Mouse (Mus musculus) hindbrain, embryonic 12.5 days (tissue): ENCODE results near the gene Phldb2. TPM values are rescaled to one million over a fixed set of nuclear protein-coding genes. Genes with fewer than 3 reads are reported as not detected.

ENCODE experiments used
- ATAC-seq: fragments of 200-750 bp; cut with Nextera tagmentation; 2 replicates; pipeline ENCODE4 v1.8.0; 2017; ENCODE audit warnings: moderate TSS enrichment; ENCODE audit not compliant: low FRiP score
- H3K27ac ChIP-seq: fragments of 300-500 bp; sonication (generic); 2 replicates; pipeline ENCODE4 v1.5.1; 2016; ENCODE audit warnings: mild to moderate bottlenecking
- H3K27me3 ChIP-seq: fragments of 300-500 bp; sonication (generic); 2 replicates; pipeline ENCODE4 v1.6.1; 2016; ENCODE audit warnings: mild to moderate bottlenecking
- H3K36me3 ChIP-seq: fragments of 300-500 bp; sonication (generic); 2 replicates; pipeline ENCODE4 v1.6.1; 2016; ENCODE audit warnings: mild to moderate bottlenecking
- H3K4me1 ChIP-seq: fragments of 300-500 bp; sonication (generic); 2 replicates; pipeline ENCODE4 v1.6.1; 2016
- H3K4me2 ChIP-seq: fragments of 300-500 bp; sonication (generic); replicated peaks from 2 replicates; pipeline ENCODE4 v1.6.1; 2016; ENCODE audit warnings: mild to moderate bottlenecking
- H3K4me3 ChIP-seq: fragments of 300-500 bp; sonication (generic); 2 replicates; pipeline ENCODE4 v1.5.1; 2016; ENCODE audit warnings: mild to moderate bottlenecking
- H3K9ac ChIP-seq: fragments of 300-500 bp; sonication (generic); 2 replicates; pipeline ENCODE4 v1.6.1; 2016; ENCODE audit warnings: mild to moderate bottlenecking, moderate library complexity
- H3K9me3 ChIP-seq: fragments of 300-500 bp; sonication (generic); replicated peaks from 2 replicates; pipeline ENCODE4 v1.6.1; 2016; ENCODE audit warnings: mild to moderate bottlenecking
- WGBS: fragments of 180-500 bp; shearing (Covaris S2); methylation state at CpG from one replicate; pipeline ENCODE4 v1.1.7; 2016; 5-methylcytosine and 5-hydroxymethylcytosine counted together
- polyA plus RNA-seq: library from polyadenylated mRNA; unstranded; fragments of >200 nt; fragmentation: Nextera tagmentation; extraction: Ambion mirVana; gene quantifications from 2 replicates; pipeline ENCODE4 v1.2.1, GENCODE M21; 2016

The Phldb2 gene
- polyA plus RNA-seq, 1 experiment from 2014 or later, result 34.5 TPM

DNA sequence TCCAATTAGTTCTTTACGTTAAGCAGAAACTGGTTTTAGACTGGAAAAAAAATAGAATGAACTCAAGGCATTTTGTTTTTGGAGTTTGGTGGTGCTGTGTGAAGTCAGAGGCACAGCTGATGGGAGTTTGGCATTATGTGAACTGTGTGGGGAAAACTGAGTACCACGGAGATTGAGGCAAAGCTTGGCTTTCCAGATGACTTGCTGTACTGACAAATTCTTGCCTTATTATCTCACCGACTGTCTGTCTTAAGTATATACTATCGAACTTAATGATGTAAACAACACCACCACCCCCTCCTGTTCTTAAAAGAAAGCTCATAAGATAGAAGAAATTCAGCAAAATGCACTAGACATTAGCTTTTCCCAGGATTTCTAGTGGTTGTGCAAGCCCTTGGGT, 129.4 kb downstream of the Phldb2 start:
- no peak for ATAC-seq
- Histone ChIP-seq H3K4me1 (no peaks in the 10 kb centered on the region), H3K36me3 (peaks cover 16% of the 10 kb centered on the region), H3K27ac (no peak overlapping the region), H3K9me3 (no peaks in the 10 kb centered on the region), H3K4me2 (no peak overlapping the region), H3K9ac (no peak overlapping the region), H3K27me3 (no peaks in the 10 kb centered on the region), H3K4me3 (no peak overlapping the region)
- WGBS, result 71% methylated on average over 4 of the region's 4 CpGs

DNA sequence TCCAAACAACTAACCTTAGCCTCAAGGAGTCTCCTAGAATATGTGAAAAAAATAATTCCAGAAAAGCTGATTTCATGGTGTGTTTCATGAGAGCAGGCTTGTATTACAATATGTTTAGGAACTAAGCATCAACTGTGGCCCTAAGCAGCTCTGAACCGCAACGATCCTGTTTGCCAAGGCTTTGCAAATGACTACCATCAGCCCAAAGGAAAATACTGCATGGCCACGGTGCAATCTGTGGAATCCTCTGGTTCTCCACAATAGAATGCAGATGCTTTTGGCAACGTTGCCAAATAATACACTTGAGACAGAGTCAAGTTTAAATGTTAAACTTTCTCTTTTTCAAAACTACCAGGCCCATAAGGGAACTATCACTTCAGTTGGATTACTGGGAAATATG, 133.5 kb downstream of the Phldb2 start:
- H3K27ac ChIP-seq, result no peak overlapping the region
- no peak overlapping the region for H3K4me2 ChIP-seq
- H3K36me3 ChIP-seq, result peaks cover 6% of the 10 kb centered on the region
- no peak overlapping the region for H3K9ac ChIP-seq
- 89% methylated on average over 4 of the region's 4 CpGs for WGBS
- no peak for ATAC-seq
- no peaks in the 10 kb centered on the region for H3K9me3 ChIP-seq
- no peaks in the 10 kb centered on the region for H3K4me1 ChIP-seq
- no peak overlapping the region for H3K4me3 ChIP-seq
- H3K27me3 ChIP-seq, result no peaks in the 10 kb centered on the region

DNA sequence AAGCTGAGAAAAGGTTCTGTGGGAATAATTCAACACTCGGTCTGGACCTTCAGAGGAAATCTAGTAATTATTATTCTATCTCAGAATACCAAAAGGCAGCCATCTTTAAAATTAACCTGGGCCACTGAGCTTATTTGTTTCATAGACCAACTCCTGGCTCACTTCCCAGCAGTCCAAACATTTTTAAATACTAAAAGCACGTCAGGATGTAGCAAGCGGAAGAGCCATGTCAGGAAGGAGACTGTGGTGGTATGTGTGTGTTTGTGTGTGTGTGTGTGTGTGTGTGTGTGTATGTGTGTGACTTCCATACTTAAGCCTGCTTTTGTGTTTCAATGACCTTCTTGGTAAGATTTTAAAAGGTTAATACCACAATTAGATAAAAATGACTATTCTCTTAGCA, 135.6 kb downstream of the Phldb2 start:
- no peaks in the 10 kb centered on the region for H3K36me3 ChIP-seq

DNA sequence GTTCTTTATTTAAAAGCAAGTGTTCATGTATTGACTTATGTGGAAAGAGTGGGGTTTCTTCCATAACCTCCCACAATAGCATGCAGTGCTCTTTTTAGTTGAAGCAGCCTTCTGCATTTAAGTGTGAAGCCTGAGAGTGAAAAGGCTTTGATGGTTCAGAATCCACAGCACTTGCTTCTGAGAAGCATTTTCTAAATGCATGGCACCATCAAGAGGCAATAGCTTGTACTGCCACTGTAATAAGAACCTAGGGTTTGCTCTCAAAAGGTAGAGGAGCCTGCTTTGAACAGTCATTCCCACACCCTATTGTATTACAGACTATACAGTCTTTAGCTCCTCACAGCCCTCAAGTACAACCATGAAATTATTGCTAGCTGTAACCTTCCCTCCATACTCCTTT, 136.7 kb downstream of the Phldb2 start:
- Histone ChIP-seq H3K27me3 (no peaks in the 10 kb centered on the region), H3K9me3 (no peaks in the 10 kb centered on the region), H3K27ac (no peak overlapping the region), H3K36me3 (no peaks in the 10 kb centered on the region), H3K4me3 (no peak overlapping the region), H3K4me1 (no peaks in the 10 kb centered on the region), H3K4me2 (no peak overlapping the region), H3K9ac (no peak overlapping the region)
- no peak for ATAC-seq

More for the DNA sequence above, 135.6 kb downstream of the Phldb2 start:
- no peak overlapping the region for H3K4me2 ChIP-seq
- H3K9ac ChIP-seq, result no peak overlapping the region
- no peaks in the 10 kb centered on the region for H3K27me3 ChIP-seq
- H3K4me3 ChIP-seq, result no peak overlapping the region
- no peak for ATAC-seq
- WGBS, result 86% methylated on average over 3 of the region's 3 CpGs
- no peaks in the 10 kb centered on the region for H3K9me3 ChIP-seq
- H3K4me1 ChIP-seq, result no peaks in the 10 kb centered on the region
- no peak overlapping the region for H3K27ac ChIP-seq

DNA sequence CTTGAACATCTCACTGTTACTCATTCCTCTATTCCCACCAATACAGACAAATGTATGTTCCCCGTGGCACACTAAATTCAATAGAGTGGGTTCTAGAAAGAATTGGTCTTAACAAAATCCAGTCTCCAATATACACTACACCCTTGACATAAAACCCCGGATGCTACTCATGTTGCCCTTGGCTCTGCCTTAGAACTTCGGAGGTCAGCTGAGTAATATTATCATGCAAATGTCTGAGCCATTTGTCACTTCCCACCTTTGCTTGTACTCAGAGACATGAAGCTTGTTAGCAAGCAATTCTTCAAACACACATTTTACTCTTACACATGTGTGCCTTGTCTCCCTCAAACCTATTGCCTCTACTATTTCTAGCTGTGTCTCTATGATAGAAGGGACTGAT, 138.8 kb downstream of the Phldb2 start:
- ATAC-seq, result no peak
- no peaks in the 10 kb centered on the region for H3K27me3 ChIP-seq
- H3K4me3 ChIP-seq, result no peak overlapping the region
- no peaks in the 10 kb centered on the region for H3K9me3 ChIP-seq
- peaks cover 3% of the 10 kb centered on the region; the same call in 1 of the 2 replicates for H3K4me1 ChIP-seq
- no peak overlapping the region for H3K4me2 ChIP-seq
- H3K36me3 ChIP-seq, result no peaks in the 10 kb centered on the region
- 74% methylated on average over 3 of the region's 3 CpGs for WGBS
- H3K27ac ChIP-seq, result no peak overlapping the region
- H3K9ac ChIP-seq, result no peak overlapping the region

DNA sequence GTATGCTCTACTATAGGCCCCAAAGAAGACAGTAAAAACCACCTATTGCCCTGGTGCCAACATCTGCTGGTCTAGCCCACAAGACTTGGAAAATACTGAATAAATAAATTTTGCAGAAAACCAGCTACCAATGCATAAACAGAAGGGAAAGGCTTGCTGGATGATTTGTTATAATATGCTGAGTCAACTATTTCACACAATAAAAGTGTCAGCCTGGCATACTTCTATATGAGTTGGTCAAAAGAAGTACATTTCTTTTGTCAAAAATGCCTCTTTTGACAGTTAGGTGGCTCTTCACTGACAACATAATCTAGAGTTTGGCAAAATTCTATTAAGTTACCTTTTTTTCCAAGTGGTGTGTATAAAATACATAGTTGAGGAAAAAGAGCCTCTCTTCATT, 141.6 kb downstream of the Phldb2 start:
- Histone ChIP-seq H3K9ac (no peak overlapping the region), H3K4me2 (no peak overlapping the region), H3K27ac (no peak overlapping the region), H3K27me3 (no peaks in the 10 kb centered on the region), H3K4me3 (no peak overlapping the region), H3K9me3 (no peaks in the 10 kb centered on the region), H3K4me1 (peaks cover 3% of the 10 kb centered on the region; the same call in 1 of the 2 replicates), H3K36me3 (peaks cover 10% of the 10 kb centered on the region; the same call in 1 of the 2 replicates)
- ATAC-seq, result no peak

DNA sequence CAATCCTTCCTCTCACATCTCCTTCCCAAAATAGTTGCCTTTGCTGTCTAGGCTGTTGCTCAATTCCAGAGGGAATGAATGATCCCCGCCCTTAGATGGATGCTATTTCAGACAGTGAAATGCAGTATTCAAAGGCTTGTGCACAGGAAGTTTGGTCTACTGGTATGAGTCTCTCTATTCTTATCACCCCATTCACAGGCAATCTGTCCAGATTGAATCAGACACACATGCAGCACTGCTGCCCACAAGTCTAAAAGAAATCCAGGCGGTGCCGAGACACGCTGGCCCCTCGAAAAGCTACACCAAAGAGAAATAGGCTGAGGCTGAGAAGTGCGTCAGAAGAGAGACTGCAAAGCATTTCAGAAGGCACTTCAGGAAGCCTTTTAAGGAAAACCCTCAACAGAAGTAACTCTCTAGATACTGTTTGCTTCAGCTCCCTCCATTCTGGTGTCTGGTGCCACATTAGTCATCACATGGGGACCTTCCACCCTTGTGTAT, 142.5 kb downstream of the Phldb2 start:
- WGBS, result 80% methylated on average over 6 of the region's 6 CpGs
- Histone ChIP-seq H3K9me3 (no peaks in the 10 kb centered on the region), H3K4me2 (no peak overlapping the region), H3K27ac (no peak overlapping the region), H3K36me3 (peaks cover 14% of the 10 kb centered on the region; the same call in 1 of the 2 replicates), H3K9ac (no peak overlapping the region), H3K4me1 (peaks cover 3% of the 10 kb centered on the region; the same call in 1 of the 2 replicates), H3K27me3 (no peaks in the 10 kb centered on the region), H3K4me3 (no peak overlapping the region)
- ATAC-seq, result no peak

DNA sequence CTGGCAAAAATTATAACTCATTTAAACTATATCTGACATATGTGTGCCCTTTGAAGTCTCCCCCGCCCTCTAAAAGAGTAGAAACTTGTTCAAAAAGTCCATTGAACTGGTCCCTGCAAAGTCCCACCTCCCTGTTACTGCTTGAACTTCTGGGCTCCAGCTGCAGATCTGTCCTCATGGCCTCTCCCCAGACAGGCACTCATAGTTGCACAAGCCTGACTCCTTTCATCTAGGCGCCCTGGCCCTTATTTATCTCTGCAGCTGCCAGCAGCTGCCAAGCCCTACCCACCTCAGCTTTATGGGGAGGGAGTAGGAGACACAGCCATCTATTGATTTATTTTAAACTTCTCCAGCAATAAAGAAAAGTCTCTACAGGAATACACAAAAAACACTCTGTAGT, 143.2 kb downstream of the Phldb2 start:
- no peak for ATAC-seq
- Histone ChIP-seq H3K4me1 (peaks cover 3% of the 10 kb centered on the region; the same call in 1 of the 2 replicates), H3K4me3 (no peak overlapping the region), H3K27me3 (no peaks in the 10 kb centered on the region), H3K36me3 (peaks cover 14% of the 10 kb centered on the region; the same call in 1 of the 2 replicates), H3K9ac (no peak overlapping the region), H3K27ac (no peak overlapping the region), H3K9me3 (no peaks in the 10 kb centered on the region), H3K4me2 (no peak overlapping the region)
- WGBS, result 88% methylated on average over 2 of the region's 2 CpGs

DNA sequence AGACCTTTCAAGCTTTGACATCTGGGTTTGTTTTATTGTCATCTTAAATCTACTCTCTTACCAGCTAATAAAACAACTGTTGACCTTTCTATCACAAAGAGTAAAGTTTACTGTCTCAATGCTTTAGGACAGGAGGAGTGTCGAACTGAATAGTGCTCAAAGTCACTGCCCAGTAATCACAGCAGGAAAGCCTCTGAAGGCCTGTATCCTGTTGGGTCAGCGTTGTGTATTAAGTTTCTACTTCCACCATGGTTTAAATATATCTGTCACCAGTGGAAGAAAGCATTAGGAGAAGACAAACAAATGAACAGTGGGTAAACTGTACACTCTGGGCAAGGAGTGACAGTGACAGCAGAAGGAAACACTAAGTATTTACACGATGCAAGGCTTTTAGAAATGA, 148.7 kb downstream of the Phldb2 start:
- Histone ChIP-seq H3K27me3 (no peaks in the 10 kb centered on the region), H3K4me1 (no peaks in the 10 kb centered on the region), H3K27ac (no peak overlapping the region), H3K36me3 (peaks cover 19% of the 10 kb centered on the region), H3K4me2 (no peak overlapping the region), H3K9me3 (no peaks in the 10 kb centered on the region), H3K9ac (no peak overlapping the region), H3K4me3 (no peak overlapping the region)
- no peak for ATAC-seq
- WGBS, result 68% methylated on average over 3 of the region's 3 CpGs

DNA sequence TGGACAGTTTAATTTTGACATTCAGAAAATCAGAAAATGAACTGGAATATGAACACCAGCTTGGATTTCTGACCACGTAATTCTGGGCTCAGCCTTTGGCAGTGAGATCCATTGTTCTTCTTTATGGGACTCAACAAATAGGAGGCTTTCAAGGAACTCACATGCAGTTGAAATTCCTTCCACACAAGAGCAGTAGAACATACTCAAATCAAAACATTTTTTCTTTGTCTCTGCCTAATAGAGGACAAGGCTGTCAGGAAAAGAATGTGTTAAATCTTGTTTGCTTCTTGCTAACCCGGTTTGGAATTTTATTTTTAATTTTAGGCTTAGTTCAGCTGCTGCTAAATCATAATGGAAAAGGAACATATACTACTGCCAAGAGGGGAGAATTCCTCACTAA, 153.0 kb downstream of the Phldb2 start:
- Histone ChIP-seq H3K36me3 (peaks cover 5% of the 10 kb centered on the region), H3K27me3 (no peaks in the 10 kb centered on the region), H3K9me3 (no peaks in the 10 kb centered on the region), H3K4me3 (no peak overlapping the region), H3K27ac (no peak overlapping the region), H3K9ac (no peak overlapping the region), H3K4me2 (no peak overlapping the region), H3K4me1 (0 out of 2 replicates have a peak, but pooled peaks cover 3% of the 10 kb centered on the region)
- ATAC-seq, result no peak
- 78% methylated on average over 2 of the region's 2 CpGs for WGBS

DNA sequence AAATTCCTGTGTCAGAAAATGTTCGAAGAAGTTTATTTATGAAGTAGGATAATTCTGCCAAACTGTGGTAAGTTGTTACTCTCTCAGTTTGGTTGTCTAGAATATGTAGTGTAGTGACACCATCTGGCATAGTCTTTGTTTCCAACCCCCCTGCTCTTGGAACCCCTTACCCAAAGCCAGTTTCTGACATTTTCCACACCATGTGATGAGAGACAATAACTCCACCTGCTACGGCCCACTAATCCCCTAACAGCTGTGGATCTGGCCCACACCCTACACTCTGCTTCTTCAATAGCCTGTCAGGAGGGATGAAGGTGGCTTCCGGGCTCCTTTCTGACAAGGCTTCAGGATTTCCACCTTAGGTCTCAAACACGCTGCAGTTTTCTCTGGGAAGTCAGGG, 154.2 kb downstream of the Phldb2 start:
- H3K27ac ChIP-seq, result no peak overlapping the region
- H3K27me3 ChIP-seq, result no peaks in the 10 kb centered on the region
- no peak overlapping the region for H3K4me2 ChIP-seq
- 0 out of 2 replicates have a peak, but pooled peaks cover 3% of the 10 kb centered on the region for H3K4me1 ChIP-seq
- ATAC-seq, result no peak
- 77% methylated on average over 4 of the region's 4 CpGs for WGBS
- H3K9ac ChIP-seq, result no peak overlapping the region
- peaks cover 5% of the 10 kb centered on the region for H3K36me3 ChIP-seq
- no peaks in the 10 kb centered on the region for H3K9me3 ChIP-seq
- no peak overlapping the region for H3K4me3 ChIP-seq

DNA sequence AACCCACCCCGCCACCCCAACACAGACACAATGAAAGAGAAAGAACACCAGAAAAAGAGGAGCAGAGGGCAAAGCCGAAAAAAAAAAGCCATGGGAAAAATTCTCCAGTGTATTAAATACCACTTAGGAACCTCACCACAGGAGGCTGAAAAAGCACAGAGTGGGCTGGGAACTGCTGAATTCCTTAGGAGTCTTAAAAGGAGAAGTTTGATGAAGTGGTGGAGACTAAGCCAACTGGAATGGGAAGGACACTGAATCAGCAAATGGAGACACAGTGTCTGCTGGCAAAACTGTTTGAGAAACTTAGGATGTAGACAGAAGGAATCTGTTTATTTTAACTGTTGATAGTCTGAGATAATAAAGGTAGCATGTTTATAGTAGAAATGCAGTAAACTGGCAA, 154.8 kb downstream of the Phldb2 start:
- H3K9me3 ChIP-seq, result no peaks in the 10 kb centered on the region
- peaks cover 5% of the 10 kb centered on the region for H3K36me3 ChIP-seq
- no peak overlapping the region for H3K4me3 ChIP-seq
- H3K4me2 ChIP-seq, result no peak overlapping the region
- H3K9ac ChIP-seq, result no peak overlapping the region
- 0 out of 2 replicates have a peak, but pooled peaks cover 3% of the 10 kb centered on the region for H3K4me1 ChIP-seq
- ATAC-seq, result no peak
- no peak overlapping the region for H3K27ac ChIP-seq
- no peaks in the 10 kb centered on the region for H3K27me3 ChIP-seq
- WGBS, result 83% methylated on average over 2 of the region's 2 CpGs

DNA sequence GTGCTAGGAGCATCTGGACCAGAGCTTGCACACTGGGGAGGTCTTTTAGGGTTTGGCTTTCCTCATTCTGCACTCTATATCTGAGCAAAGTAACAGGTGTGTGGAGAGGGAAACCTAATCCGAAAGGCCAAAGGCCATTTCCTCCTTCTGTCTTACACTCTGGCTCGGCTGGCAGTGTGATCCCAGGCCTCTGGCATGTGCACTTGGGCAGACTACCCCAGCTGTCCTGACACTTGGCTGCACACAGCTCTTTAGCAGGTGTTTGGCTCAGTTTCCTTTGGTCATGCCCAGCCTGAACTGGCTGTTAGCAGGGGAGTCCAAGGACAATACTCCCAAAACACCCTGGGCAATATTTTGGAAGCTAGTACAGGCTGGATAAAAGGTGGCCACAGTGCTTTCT, 156.6 kb downstream of the Phldb2 start:
- Histone ChIP-seq H3K36me3 (peaks cover 5% of the 10 kb centered on the region; the same call in 1 of the 2 replicates), H3K4me1 (0 out of 2 replicates have a peak, but pooled peaks cover 3% of the 10 kb centered on the region), H3K9ac (no peak overlapping the region), H3K27ac (no peak overlapping the region), H3K9me3 (no peaks in the 10 kb centered on the region), H3K4me2 (no peak overlapping the region), H3K27me3 (no peaks in the 10 kb centered on the region), H3K4me3 (no peak overlapping the region)
- WGBS, result 65% methylated on average over 2 of the region's 2 CpGs
- ATAC-seq, result no peak
